Mouse (Mus musculus) kidney, postnatal 4 days (tissue): ENCODE data around the gene Kcnmb4.

Source experiments
- DNase-seq, 2 experiments: peaks; one replicate each; pipeline ENCODE4 v3.0.0; 2021; ENCODE audit warnings: mixed read lengths in 2 of 2

Gene Kcnmb4

GRCm38 (mm10) chr10:116473759-116474549, at the start of gene Kcnmb4:
Kcnmb4 (minus strand) TSS chr10:116473878.
- peak; percentile 51 to 69 for DNase-seq

GRCm38 (mm10) chr10:116519588-116519987, 45.9 kb upstream of the Kcnmb4 start:
- no peak for DNase-seq

GRCm38 (mm10) chr10:116515590-116515989, 41.9 kb upstream of the Kcnmb4 start:
- DNase-seq, result no peak

- DNase-seq, result no peak
Observed at GRCm38 (mm10) chr10:116515158-116515557, 41.5 kb upstream of the Kcnmb4 start.

- no peak for DNase-seq
Observed at GRCm38 (mm10) chr10:116513254-116513635, 39.6 kb upstream of the Kcnmb4 start.

DNA sequence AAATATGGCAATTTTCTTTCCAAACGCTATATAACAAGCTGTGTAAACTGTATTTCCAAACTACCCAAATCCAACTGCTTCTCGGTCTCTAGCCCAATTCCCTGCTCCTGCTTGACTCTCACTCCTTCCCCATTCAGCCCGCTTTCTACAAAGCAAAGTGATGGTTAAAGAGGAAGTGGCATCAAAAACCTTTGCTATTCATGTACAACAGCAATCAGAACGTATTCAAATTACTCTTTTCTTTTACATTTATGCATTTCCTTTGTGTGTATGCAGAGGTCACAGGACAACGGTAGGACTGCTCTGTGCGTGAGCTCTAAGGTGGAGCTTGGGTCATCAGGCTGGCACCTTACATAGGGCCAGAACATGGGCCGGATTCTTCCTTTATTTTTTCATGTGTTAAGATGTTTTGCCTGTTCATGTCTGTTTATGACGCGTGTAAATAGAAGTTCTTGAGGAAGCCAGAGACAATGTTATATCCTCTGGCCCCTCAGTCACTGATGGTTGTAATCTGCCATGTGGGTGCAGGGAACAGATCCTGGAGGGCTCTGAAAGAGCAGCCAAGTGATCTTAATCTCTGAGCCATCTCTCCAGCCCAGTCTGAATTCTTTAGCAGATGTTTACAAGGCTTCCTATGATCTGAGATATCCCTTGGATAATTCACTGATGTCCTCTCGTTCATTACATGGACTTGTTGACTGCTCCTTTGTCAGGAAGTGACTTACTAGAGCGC, 39.0 kb upstream of the Kcnmb4 start:
- no peak for DNase-seq

- no peak for DNase-seq
Observed at GRCm38 (mm10) chr10:116505303-116506014, 31.8 kb upstream of the Kcnmb4 start.

DNA sequence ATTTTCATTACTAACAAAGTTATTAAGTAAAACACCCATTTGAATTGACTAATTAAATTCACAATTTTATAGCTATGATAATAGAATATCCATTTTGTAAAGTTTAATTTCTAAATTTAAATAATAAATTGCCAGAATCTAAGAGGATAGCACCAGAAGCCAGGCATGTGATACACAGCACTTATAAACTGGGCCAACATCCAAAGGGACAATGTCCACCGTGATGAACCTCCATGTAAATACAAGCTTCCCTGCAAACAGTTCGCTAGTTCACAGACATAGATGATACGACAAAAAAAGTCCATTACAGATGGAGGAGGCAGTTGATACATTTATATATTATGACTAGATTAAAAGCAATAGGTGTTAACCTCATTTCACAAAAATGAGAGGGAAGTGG, 19.1 kb upstream of the Kcnmb4 start:
- no peak for DNase-seq

- no peak for DNase-seq
Observed at GRCm38 (mm10) chr10:116486895-116487747, 13.4 kb upstream of the Kcnmb4 start.

DNA sequence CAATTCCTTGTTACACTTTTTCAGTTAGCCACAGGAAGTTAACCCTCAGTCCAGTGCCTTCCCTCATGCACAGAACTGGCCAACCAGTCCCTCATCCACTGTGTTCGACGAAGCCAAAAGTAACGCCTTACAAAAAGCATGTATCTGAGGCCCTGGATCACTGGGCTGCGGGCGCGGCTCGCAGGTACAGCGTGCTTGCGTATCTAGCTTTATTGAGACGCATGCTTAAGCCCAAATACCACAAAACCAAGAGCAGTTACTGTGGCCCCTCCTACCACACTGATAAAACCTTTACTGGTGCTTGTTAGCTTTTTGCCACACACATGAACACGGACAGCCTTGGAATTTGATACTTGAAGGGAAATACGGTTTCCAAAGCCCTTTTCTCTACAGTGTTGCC, 8.2 kb upstream of the Kcnmb4 start:
- no peak for DNase-seq

- DNase-seq, result no peak
Observed at GRCm38 (mm10) chr10:116480988-116481387, 7.3 kb upstream of the Kcnmb4 start.

DNA sequence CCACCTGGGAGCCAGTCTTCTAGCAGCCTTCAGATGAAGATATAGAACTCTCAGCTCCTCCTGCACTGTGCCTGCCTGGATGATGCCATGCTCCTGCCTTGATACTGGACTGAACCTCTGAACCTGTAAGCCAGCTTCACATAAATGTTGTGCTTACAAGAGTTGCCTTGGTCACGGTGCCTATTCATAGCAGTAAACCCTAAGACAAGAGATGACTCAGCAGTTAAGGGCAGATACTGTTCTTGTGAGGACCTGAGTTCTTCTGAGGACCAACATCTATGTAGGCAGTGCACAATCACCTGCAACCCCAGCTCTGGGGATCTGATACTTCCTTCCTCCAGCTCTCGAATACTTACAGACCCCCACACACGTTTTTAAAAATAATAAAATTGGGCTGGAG, 2.9 kb upstream of the Kcnmb4 start:
- DNase-seq, result no peak

GRCm38 (mm10) chr10:116475725-116476124, 2.0 kb upstream of the Kcnmb4 start:
- DNase-seq, result no peak

- peak; percentile 54 to 64 for DNase-seq
Observed at GRCm38 (mm10) chr10:116473071-116473758, 463 bp downstream of the Kcnmb4 start.

- no peak for DNase-seq
Observed at GRCm38 (mm10) chr10:116472579-116472978, 1.1 kb downstream of the Kcnmb4 start.

DNA sequence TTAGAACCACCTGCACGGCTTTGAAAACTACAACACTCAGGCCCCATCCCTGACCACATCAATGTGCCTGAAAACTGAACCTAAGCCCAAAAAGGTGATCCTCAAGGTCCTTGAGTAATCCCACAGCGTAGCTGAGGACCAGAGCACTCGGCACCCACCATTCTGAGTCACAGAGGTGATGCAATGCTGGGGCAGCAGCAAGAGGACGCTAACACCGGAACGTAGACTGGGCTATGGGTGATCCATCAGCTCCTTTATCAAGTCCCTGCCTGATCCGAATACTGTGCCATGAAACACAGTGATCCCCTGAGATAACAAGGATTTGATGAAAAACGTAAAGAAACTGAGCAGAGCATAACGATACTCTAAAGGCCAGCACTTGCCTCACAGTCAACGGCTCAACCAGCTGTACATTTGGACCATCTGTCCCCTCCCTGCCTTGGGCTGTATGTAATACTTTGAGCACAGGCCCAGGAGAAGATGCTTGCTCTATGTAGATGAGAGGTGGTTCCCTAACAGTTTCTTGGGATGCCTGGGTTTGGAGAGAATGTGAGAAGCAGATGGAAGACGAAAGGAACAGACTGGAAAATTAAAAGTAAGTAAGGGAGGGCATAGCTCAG, 3.3 kb downstream of the Kcnmb4 start:
- DNase-seq, result no peak

GRCm38 (mm10) chr10:116468094-116468493, 5.6 kb downstream of the Kcnmb4 start:
- DNase-seq, result no peak

DNA sequence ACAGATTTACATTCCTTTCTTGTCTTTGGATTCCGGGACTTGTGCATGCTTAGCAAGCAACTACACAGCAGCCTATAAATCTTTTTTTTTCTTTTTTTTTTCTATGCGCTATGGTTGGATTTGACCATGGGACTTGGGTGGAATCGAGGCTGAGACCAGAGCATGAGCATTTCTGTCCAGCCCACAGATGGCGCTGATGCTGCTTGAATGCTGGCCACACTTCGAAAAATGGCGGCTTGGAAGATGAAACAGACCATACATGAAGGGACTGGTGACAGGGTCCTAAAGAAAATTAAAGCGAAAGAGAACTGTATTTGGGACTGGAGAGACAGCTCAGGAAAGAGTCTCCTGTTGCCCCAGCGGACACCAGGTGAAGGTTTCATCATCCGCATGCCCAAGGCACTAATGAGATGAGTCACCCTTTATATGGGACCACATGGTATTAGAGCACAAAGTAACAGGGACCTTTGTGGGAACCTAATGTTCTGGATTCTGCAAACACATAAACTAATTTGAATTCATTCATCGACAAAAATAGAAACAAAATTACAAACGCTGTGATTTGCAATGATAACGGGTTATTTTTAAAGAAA, 9.8 kb downstream of the Kcnmb4 start:
- DNase-seq, result no peak

- no peak for DNase-seq
Observed at GRCm38 (mm10) chr10:116461443-116461842, 12.2 kb downstream of the Kcnmb4 start.

DNA sequence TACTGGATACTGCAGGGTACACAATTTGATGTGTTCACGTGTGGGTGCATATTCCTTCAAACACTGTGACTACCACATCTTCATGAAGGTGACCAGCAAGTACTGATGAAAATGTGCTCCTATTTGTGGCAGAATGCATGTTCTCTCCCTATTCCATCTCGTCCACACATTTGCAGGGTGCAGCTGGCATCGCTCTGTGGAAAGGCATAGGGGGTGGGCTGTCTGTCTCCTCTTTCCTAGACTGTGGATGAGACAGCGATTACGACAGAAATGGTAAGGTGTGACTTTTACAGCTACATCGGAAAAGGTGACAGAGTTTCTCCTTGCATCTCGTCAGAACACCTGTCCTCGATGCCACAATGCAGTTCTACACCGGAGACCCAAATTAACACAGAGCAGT, 14.9 kb downstream of the Kcnmb4 start:
- DNase-seq, result no peak

DNA sequence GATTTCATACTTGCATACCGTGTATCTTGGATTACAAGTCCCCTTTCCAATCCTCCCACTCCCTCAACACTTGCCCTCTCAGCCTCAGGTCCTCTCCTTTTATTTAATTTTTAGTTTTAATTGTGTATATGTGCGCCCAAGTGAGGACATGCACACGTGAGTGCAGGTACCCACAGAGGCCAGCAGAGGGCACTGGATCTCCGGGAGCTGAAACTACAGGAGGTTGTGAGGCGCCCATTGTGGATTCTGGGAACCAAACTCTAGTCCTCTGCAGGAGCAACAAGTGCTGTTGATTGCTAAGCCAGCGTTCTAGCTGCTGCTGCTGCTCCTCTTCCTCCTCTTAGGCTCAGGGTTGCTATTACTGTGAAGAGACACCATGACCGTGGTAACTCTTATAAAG, 20.9 kb downstream of the Kcnmb4 start:
- DNase-seq, result no peak
